Mouse (Mus musculus) limb, embryonic 11.5 days (tissue): ENCODE results near the gene Klf11. TPM values are rescaled to one million over a fixed set of nuclear protein-coding genes. Genes with fewer than 3 reads are reported as not detected.

Experiments
- ATAC-seq: fragments of 200-750 bp; cut with Nextera tagmentation; 2 replicates; pipeline ENCODE4 v1.8.0; 2017; ENCODE audit warnings: low read depth; ENCODE audit not compliant: insufficient number of reproducible peaks, low FRiP score, low TSS enrichment
- DNase-seq: peaks from one replicate; pipeline ENCODE4 v3.0.0-alpha.2; 2015; ENCODE audit warnings: low spot score
- H3K27ac ChIP-seq: fragments of 300-500 bp; sonication (generic); replicated peaks from 2 replicates; pipeline ENCODE4 v1.5.1; 2014; ENCODE audit warnings: low read depth, mild to moderate bottlenecking, low read length
- H3K27me3 ChIP-seq: fragments of 300-500 bp; sonication (generic); 2 replicates; pipeline ENCODE4 v1.6.1; 2014; ENCODE audit warnings: mild to moderate bottlenecking, low read length, mixed read lengths; ENCODE audit not compliant: control insufficient read depth, insufficient read depth
- H3K36me3 ChIP-seq: fragments of 300-500 bp; sonication (generic); 2 replicates; pipeline ENCODE4 v1.6.1; 2014; ENCODE audit warnings: mild to moderate bottlenecking, low read length, moderate library complexity, mixed read lengths; ENCODE audit not compliant: control insufficient read depth, insufficient read depth
- H3K4me1 ChIP-seq: fragments of 300-500 bp; sonication (generic); 2 replicates; pipeline ENCODE4 v1.6.1; 2014; ENCODE audit warnings: low read length, mixed read lengths; ENCODE audit not compliant: control insufficient read depth, insufficient read depth
- H3K4me2 ChIP-seq: fragments of 300-500 bp; sonication (generic); 2 replicates; pipeline ENCODE4 v1.6.1; 2014; ENCODE audit warnings: low read depth, mild to moderate bottlenecking, moderate library complexity; ENCODE audit not compliant: severe bottlenecking
- H3K4me3 ChIP-seq: fragments of 300-500 bp; sonication (generic); 2 replicates; pipeline ENCODE4 v1.5.1; 2014; ENCODE audit warnings: low read depth, low read length
- H3K9ac ChIP-seq: fragments of 300-500 bp; sonication (generic); 2 replicates; pipeline ENCODE4 v1.6.1; 2014; ENCODE audit warnings: mild to moderate bottlenecking, low read length
- H3K9me3 ChIP-seq: fragments of 300-500 bp; sonication (generic); 2 replicates; pipeline ENCODE4 v1.6.1; 2016; ENCODE audit warnings: low read length; ENCODE audit not compliant: control insufficient read depth
- WGBS: fragments of 180-500 bp; shearing (Covaris S2); extraction: QIAGEN DNeasy Blood & Tissue Kit; methylation state at CpG from one replicate; pipeline ENCODE4 v1.1.7; 2014; 5-methylcytosine and 5-hydroxymethylcytosine counted together
- polyA plus RNA-seq: library from polyadenylated mRNA; unstranded; fragments of >200 nt; fragmentation: Nextera tagmentation; extraction: Ambion mirVana; gene quantifications from 2 replicates; pipeline ENCODE4 v1.2.1, GENCODE M21; 2014

The Klf11 gene
- polyA plus RNA-seq, 1 experiment from 2014 or later = 10.8 TPM

DNA sequence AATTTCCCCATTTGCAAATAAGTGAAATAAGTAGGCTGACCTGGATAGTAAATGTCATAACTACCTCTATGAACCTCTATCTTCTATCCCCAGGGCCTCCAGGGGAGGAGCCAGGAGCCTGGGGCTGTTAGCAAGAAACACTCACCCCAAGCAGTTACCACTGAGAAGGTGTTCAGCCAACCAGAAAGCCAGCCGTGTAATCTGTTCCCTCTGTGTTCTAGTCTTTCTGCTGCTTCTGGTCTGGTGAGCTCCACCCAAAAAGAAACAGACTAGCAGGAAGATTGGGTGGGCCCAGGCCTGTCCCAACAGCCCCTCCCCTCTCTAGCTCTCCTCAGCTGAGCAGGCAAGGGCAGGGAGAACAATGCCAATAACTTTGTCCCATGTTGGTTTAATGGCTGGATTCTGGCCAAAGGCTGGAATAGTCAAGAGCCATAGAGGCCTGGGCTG lies 6.9 kb upstream of the Klf11 start:
- ATAC-seq (no peak), DNase-seq (no peak)
- no peaks in the 10 kb centered on the region for H3K9me3 ChIP-seq
- no peak overlapping the region for H3K9ac ChIP-seq
- no peak overlapping the region for H3K4me3 ChIP-seq
- no peak overlapping the region for H3K4me2 ChIP-seq
- no peaks in the 10 kb centered on the region for H3K36me3 ChIP-seq
- H3K27me3 ChIP-seq = no peaks in the 10 kb centered on the region
- 63% methylated on average over 1 of the region's 1 CpGs for WGBS
- no peak overlapping the region for H3K27ac ChIP-seq
- no peaks in the 10 kb centered on the region for H3K4me1 ChIP-seq

DNA sequence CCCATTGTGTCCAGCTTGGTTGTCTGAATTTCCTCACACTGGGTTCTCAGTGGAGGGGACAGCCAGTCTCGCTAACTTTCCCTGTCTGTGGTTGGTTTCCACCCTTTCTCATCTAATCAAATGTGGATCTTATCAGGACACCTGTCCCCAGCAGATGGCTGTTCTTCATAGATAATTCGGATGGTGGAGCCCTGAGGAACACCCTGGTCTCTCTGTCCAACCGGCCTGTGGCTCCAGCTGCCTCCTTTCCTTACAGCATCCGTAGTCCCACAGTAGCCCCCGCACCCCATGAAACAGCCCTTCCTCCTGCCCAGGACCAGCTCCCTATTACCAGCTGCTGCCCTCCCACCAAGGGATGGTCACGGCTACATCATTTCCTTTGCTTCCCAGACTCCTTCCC lies 5.2 kb upstream of the Klf11 start:
- Histone ChIP-seq H3K27ac (no peak overlapping the region), H3K9me3 (no peaks in the 10 kb centered on the region), H3K4me1 (peaks cover 5% of the 10 kb centered on the region; the same call in 1 of the 2 replicates), H3K36me3 (no peaks in the 10 kb centered on the region), H3K4me2 (no peak overlapping the region), H3K4me3 (no peak overlapping the region), H3K27me3 (no peaks in the 10 kb centered on the region), H3K9ac (no peak overlapping the region)
- no peak for DNase-seq
- WGBS = 85% methylated on average over 6 of the region's 6 CpGs
- ATAC-seq = no peak

DNA sequence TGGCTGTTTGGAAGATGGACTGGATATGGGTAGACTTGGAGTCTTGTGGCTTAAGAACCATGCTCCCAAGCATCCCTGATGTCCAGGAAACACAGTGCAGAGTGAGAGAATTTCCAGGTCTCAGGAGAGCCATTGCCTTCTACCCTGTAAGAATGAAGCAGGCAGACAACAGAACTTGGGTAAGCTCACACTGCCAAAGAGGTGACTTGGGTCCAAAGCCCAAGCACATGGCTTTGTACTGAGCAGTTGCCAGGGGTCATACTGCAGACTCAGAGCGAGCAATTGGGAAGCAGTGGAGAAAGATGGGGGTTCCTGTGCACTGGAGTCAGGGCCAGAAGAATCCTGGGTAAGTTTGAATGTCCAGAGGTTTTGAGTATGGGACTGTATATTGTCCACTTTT lies 3.0 kb upstream of the Klf11 start:
- H3K9ac ChIP-seq = no peak overlapping the region
- peaks cover 16% of the 10 kb centered on the region for H3K4me1 ChIP-seq
- no peaks in the 10 kb centered on the region for H3K27me3 ChIP-seq
- DNase-seq (no peak), ATAC-seq (no peak)
- H3K9me3 ChIP-seq = no peaks in the 10 kb centered on the region
- H3K4me3 ChIP-seq = no peak overlapping the region
- H3K27ac ChIP-seq = no peak overlapping the region
- 78% methylated on average over 1 of the region's 1 CpGs for WGBS
- H3K36me3 ChIP-seq = no peaks in the 10 kb centered on the region
- H3K4me2 ChIP-seq = no peak overlapping the region

DNA sequence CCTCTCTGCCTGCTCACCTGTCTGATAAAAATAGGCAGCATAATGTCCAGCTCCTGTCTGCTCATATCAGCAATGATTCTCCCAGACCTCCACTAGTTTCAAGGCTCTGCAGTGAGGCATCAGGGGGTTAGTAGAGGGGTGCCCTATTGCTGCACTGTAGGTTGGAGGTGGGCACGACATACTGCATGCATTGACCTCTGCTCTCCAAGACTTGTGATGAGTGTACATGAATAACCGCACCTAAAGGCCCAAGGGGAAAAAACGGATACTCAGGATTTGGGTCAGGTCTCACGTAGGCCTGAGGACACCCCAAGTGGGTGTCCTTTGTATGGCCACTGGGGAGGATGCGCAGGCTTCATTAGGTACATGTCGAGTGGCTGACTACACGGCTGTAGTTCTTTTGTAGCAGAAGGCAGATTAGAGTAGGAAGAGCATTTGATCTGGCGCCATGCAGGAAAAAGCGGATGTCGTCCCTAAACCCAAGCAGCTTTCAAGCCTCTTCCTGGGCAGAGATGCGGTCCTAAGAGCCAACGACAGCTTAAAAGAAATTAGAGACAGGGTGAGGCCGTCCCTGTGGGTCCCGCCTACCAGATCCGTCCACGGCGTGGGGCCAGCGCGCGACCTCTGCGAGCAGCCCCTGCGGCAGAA lies 535 bp upstream of the Klf11 start:
- Histone ChIP-seq H3K9me3 (no peaks in the 10 kb centered on the region), H3K4me2 (peak overlapping the region; percentile 62), H3K9ac (peak overlapping the region; percentile 58), H3K36me3 (peaks cover 5% of the 10 kb centered on the region; the same call in 1 of the 2 replicates), H3K4me3 (peak overlapping the region; percentile 84), H3K27ac (0 out of 2 replicates have a peak overlapping the region, but pooled peaks have one; percentile 3), H3K4me1 (peaks cover 16% of the 10 kb centered on the region), H3K27me3 (no peaks in the 10 kb centered on the region)
- ATAC-seq (0 out of 2 replicates have a peak, but pooled peaks have one; percentile 0), DNase-seq (no peak)
- 5% methylated on average over 22 of the region's 22 CpGs for WGBS

DNA sequence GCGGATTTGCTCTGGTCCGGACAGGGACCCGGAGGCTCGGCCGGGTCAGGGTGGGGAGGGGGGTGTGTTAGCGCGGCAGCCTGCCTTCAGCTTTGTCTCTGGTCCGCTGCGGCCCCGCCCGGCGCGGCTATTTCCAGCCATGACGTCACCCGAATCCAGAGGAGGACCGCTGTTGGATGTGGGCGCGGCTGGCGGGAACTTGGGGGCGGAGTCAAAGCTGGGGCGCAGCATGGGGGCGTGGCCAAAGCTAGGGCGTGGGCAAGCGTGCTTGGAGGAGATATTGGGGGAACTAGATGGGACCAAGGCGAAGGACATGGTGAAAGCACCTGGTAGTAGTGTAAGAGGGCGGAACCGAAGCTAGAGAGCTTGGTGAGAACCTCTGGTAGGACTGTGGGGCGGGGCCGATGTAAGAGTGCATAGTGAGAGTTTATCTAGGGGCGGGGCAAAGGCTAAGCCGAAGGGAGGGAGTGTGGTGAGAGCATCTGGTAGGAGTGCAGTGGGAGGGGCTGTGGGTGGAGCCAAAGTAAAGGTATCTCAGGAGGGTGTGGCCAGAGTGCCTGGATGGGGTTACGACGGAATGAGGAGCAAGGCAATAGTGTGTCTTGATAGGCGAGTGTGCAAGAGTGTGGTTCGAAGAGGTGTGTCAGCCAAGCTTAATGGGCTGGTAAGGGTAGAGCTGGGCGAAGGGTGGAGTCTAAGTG lies 718 bp downstream of the Klf11 start:
- Histone ChIP-seq H3K27ac (peak overlapping the region; percentile 81; the same call in 1 of the 2 replicates), H3K9me3 (no peaks in the 10 kb centered on the region), H3K4me2 (peak overlapping the region; percentile 55), H3K36me3 (peaks cover 5% of the 10 kb centered on the region; the same call in 1 of the 2 replicates), H3K4me1 (peaks cover 16% of the 10 kb centered on the region), H3K9ac (peak overlapping the region; percentile 90), H3K4me3 (peak overlapping the region; percentile 84), H3K27me3 (no peaks in the 10 kb centered on the region)
- DNase-seq (peak; percentile 97), ATAC-seq (peak; percentile 87)
- WGBS = 1% methylated on average over 36 of the region's 36 CpGs

DNA sequence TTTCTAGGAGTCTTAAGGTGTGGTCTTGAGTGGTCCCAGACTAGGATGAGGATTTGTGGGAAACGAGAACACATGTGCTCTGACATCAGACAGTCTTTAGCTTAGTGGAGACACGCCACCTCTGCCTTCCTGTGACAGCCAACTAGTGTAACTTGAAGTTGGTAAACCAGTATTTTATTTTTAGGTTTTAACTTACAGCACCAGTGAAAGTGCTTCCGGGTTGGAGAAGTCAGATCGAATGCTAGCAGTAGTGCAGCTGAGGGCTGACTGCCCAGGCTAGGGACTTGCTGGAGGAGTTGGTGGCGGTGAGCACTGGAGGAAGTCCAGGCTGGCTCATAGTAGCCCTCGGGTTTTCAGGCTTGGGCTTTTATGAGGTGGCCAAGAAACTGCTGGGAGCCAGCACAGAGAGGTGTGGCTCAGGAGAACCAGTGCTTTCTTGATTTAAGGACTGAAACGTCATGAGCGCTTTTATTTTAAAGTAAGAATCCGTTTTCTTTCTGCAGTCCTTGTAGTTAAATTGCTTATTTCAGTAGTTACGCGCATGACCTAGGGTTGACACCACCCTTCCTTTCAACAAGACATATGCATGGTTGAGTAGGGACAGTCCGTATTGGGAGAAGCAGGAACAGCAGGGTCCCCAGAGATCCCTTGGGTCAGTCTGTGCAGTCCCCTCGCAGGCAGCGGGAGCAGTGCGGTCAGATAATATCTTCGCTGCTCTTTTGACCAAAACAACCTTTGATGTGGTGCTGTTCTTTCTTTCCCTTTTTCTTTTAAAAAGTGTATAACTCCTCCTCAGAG lies 3.2 kb downstream of the Klf11 start:
- Histone ChIP-seq H3K27ac (no peak overlapping the region), H3K36me3 (peaks cover 5% of the 10 kb centered on the region; the same call in 1 of the 2 replicates), H3K4me3 (no peak overlapping the region), H3K27me3 (no peaks in the 10 kb centered on the region), H3K4me2 (no peak overlapping the region), H3K9me3 (no peaks in the 10 kb centered on the region), H3K4me1 (peaks cover 16% of the 10 kb centered on the region), H3K9ac (no peak overlapping the region)
- ATAC-seq (no peak), DNase-seq (no peak)
- WGBS = 89% methylated on average over 16 of the region's 16 CpGs

DNA sequence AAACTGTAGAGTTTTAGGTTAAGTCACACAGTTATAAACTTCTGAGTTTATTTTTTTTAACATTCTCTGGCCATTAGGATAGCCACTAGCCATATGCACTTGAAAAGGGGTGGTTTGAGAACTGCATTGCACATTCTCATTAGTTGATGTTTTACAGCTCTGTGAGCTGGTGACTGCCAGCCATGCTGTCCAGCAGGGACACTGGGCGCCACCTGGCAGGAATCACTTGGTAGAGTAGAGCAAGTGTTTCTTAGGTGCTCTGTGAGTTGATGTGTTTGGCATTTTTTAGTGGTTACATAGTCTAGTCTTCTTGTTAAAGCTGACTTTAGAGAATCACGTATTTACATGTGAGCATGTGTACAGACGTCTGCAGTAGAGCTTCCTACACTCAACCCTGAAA lies 5.4 kb downstream of the Klf11 start:
- Histone ChIP-seq H3K27me3 (no peaks in the 10 kb centered on the region), H3K4me1 (peaks cover 11% of the 10 kb centered on the region), H3K4me3 (no peak overlapping the region), H3K36me3 (peaks cover 9% of the 10 kb centered on the region; the same call in 1 of the 2 replicates), H3K4me2 (no peak overlapping the region), H3K9me3 (no peaks in the 10 kb centered on the region), H3K9ac (no peak overlapping the region), H3K27ac (no peak overlapping the region)
- DNase-seq (no peak), ATAC-seq (no peak)
- 87% methylated on average over 3 of the region's 3 CpGs for WGBS

DNA sequence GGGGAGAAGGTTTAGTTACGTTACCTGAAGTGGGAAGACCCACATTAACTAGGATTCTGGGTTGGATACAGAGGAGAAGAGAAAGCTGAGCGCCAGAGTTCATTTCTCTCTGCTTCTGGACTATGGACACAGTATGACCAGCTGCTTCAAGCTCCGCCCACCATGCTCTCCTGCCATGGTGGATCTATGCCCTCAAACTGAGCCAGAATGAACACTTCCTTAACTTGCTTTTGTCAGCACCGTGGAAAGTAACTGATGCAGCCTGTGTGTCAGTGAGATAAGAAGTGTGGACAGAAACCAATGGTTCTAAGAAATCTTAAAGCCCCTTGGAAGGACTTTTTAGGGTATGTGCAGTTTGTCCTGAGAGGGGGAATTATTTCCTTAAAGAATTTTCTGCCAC lies 7.9 kb downstream of the Klf11 start:
- Histone ChIP-seq H3K4me1 (no peaks in the 10 kb centered on the region), H3K4me2 (no peak overlapping the region), H3K27me3 (no peaks in the 10 kb centered on the region), H3K4me3 (no peak overlapping the region), H3K27ac (no peak overlapping the region), H3K36me3 (peaks cover 9% of the 10 kb centered on the region; the same call in 1 of the 2 replicates), H3K9me3 (no peaks in the 10 kb centered on the region), H3K9ac (no peak overlapping the region)
- 96% methylated on average over 4 of the region's 4 CpGs for WGBS
- DNase-seq = no peak
- no peak for ATAC-seq
